Mouse (Mus musculus) liver, postnatal 0 days (tissue): ENCODE results near the gene Zfhx3. TPM values are rescaled to one million over a fixed set of nuclear protein-coding genes. Genes with fewer than 3 reads are reported as not detected.
A peak's percentile ranks its signal among the peaks of the same experiment; 100 is the strongest.

ENCODE experiments used
- ATAC-seq: fragments of 200-750 bp; cut with Nextera tagmentation; 2 replicates; pipeline ENCODE4 v1.8.0; 2017; ENCODE audit warnings: mild to moderate bottlenecking, moderate library complexity
- DNase-seq: peaks from one replicate; pipeline ENCODE4 v3.0.0-alpha.2; 2016
- H3K27ac ChIP-seq: fragments of 300-500 bp; sonication (generic); 2 replicates; pipeline ENCODE4 v1.5.1; 2014; ENCODE audit warnings: antibody characterized with exemption, moderate library complexity, mild to moderate bottlenecking, low read depth
- H3K27me3 ChIP-seq: fragments of 300-500 bp; sonication (generic); 2 replicates; pipeline ENCODE4 v1.6.1; 2014; ENCODE audit warnings: low read length, control low read depth, mixed read lengths; ENCODE audit not compliant: insufficient read depth
- H3K36me3 ChIP-seq: fragments of 300-500 bp; sonication (generic); replicated peaks from 2 replicates; pipeline ENCODE4 v1.6.1; 2014; ENCODE audit warnings: mild to moderate bottlenecking, control low read depth, low read length, moderate library complexity, mixed read lengths; ENCODE audit not compliant: insufficient read depth
- H3K4me1 ChIP-seq: fragments of 300-500 bp; sonication (generic); 2 replicates; pipeline ENCODE4 v1.6.1; 2014; ENCODE audit warnings: antibody characterized with exemption, mild to moderate bottlenecking, control low read depth; ENCODE audit not compliant: insufficient read depth
- H3K4me2 ChIP-seq: fragments of 300-500 bp; sonication (generic); 2 replicates; pipeline ENCODE4 v1.6.1; 2014; ENCODE audit warnings: low read depth, mild to moderate bottlenecking, low read length, moderate library complexity, mixed read lengths
- H3K4me3 ChIP-seq: fragments of 300-500 bp; sonication (generic); 2 replicates; pipeline ENCODE4 v1.5.1; 2014; ENCODE audit warnings: low read depth, low read length
- H3K9ac ChIP-seq: fragments of 300-500 bp; sonication (generic); replicated peaks from 2 replicates; pipeline ENCODE4 v1.6.1; 2014; ENCODE audit warnings: mild to moderate bottlenecking, moderate library complexity
- H3K9me3 ChIP-seq: fragments of 300-500 bp; sonication (generic); 2 replicates; pipeline ENCODE4 v1.6.1; 2016; ENCODE audit warnings: mild to moderate bottlenecking, control low read depth, low read length, mixed read lengths
- CTCF ChIP-seq: sonication (generic); IDR thresholded peaks from 2 replicates; pipeline ENCODE4 v1.5.1; 2016; ENCODE audit warnings: antibody characterized with exemption, low read depth
- EP300 ChIP-seq: IDR thresholded peaks from 2 replicates; pipeline ENCODE4 v1.6.1; 2016; ENCODE audit warnings: antibody characterized with exemption, low read depth, mild to moderate bottlenecking
- WGBS: fragments of 180-500 bp; shearing (Covaris S2); extraction: QIAGEN DNeasy Blood & Tissue Kit; methylation state at CpG from one replicate; pipeline ENCODE4 v1.1.7; 2014; ENCODE audit not compliant: insufficient replicate concordance; 5-methylcytosine and 5-hydroxymethylcytosine counted together
- polyA plus RNA-seq: library from polyadenylated mRNA; unstranded; fragments of >200 nt; fragmentation: Nextera tagmentation; extraction: Ambion mirVana; gene quantifications from 2 replicates; pipeline ENCODE4 v1.2.1, GENCODE M21; 2015

Gene Zfhx3
- polyA plus RNA-seq, 1 experiment from 2014 or later = 1.2 TPM

GRCm38 (mm10) chr8:108956416-108956815 is 1014.0 kb downstream of the Zfhx3 start:
- Histone ChIP-seq H3K4me3 (no peak overlapping the region), H3K36me3 (peaks cover 19% of the 10 kb centered on the region), H3K4me1 (no peaks in the 10 kb centered on the region), H3K4me2 (peak overlapping the region; percentile 5; the same call in 1 of the 2 replicates), H3K27ac (no peak overlapping the region), H3K9me3 (peaks cover 2% of the 10 kb centered on the region; the same call in 1 of the 2 replicates), H3K9ac (no peak overlapping the region), H3K27me3 (no peaks in the 10 kb centered on the region)
- WGBS = 73% methylated on average over 37 of the region's 37 CpGs
- no peak for DNase-seq
- no peak for ATAC-seq
- TF ChIP-seq EP300 (no peak), CTCF (no peak)

DNA sequence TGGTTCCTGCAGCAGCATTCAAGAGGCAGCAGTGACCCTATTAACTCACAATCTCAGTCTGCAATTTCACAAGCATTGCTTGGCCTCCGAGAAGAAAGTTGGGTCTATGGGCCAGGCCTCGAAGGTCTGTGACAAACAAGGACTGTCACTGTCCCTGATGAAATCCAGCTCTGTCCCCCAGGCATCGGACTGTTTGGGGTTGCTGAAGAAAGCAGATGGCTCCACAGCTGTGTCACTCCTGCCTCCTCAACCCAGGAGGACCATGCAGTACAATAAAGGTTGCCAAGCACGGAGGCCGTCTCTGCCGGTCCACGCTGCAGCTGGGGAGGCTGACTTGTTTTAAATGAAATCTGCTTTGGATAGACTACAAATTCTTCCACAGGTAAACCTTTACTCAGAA is 1020.1 kb downstream of the Zfhx3 start:
- 73% methylated on average over 7 of the region's 7 CpGs for WGBS
- no peak for DNase-seq
- ATAC-seq = no peak

DNA sequence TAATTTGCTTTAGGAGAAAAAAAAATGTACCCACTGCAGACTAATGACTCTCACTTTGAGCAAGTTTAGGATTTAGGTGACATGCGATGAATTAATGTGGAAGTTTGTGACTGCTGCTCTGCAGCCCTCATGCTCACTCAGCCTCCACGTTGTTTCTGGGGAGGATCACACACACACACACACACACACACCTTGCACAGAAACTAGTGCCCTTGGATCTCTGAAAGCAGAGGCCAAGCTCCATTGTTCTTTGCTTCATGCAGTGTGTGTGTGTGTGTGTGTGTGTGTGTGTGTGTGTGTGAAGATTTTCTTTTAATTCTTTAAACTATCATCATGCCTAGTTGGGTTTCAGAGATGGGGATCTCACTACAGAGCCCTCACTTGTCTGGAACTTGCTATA is 1020.7 kb downstream of the Zfhx3 start:
- TF ChIP-seq EP300 (no peak), CTCF (no peak)
- H3K27ac ChIP-seq = no peak overlapping the region
- no peak overlapping the region for H3K4me3 ChIP-seq
- no peak overlapping the region for H3K4me2 ChIP-seq
- no peaks in the 10 kb centered on the region for H3K9me3 ChIP-seq
- WGBS = 74% methylated on average over 2 of the region's 2 CpGs
- no peaks in the 10 kb centered on the region for H3K4me1 ChIP-seq
- ATAC-seq = no peak
- no peak overlapping the region for H3K9ac ChIP-seq
- H3K36me3 ChIP-seq = no peaks in the 10 kb centered on the region
- DNase-seq = no peak
- H3K27me3 ChIP-seq = no peaks in the 10 kb centered on the region

More for the DNA sequence above, 1020.1 kb downstream of the Zfhx3 start:
- no peak overlapping the region for H3K9ac ChIP-seq
- H3K4me1 ChIP-seq = no peaks in the 10 kb centered on the region
- H3K27ac ChIP-seq = no peak overlapping the region
- no peaks in the 10 kb centered on the region for H3K27me3 ChIP-seq
- no peaks in the 10 kb centered on the region for H3K36me3 ChIP-seq
- no peak overlapping the region for H3K4me3 ChIP-seq
- TF ChIP-seq EP300 (no peak), CTCF (no peak)
- no peaks in the 10 kb centered on the region for H3K9me3 ChIP-seq
- H3K4me2 ChIP-seq = no peak overlapping the region

DNA sequence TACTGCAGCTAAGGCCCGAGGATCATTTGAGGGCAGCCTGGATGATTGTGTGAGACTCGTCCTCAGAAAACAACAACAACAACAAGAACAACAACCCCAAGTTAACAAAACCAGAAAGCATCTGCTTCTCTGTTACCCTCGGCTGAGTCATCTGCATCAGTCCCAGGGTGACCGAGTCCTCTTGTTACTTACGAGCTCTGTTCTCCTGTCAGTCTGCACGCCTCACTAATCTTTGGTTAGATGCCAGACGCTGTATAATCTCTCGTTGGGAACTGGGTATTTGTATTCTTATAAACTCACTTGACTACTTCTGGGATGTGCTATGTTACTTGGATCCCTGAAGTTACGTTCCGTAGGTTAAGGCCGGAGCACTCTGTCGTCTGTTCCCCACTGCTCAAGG is 1023.6 kb downstream of the Zfhx3 start:
- Histone ChIP-seq H3K9ac (no peak overlapping the region), H3K4me3 (no peak overlapping the region), H3K27me3 (no peaks in the 10 kb centered on the region), H3K36me3 (no peaks in the 10 kb centered on the region), H3K4me1 (no peaks in the 10 kb centered on the region), H3K27ac (no peak overlapping the region), H3K9me3 (no peaks in the 10 kb centered on the region), H3K4me2 (no peak overlapping the region)
- ATAC-seq = no peak
- 82% methylated on average over 12 of the region's 12 CpGs for WGBS
- no peak for DNase-seq
- TF ChIP-seq CTCF = no peak
- no peak for TF ChIP-seq EP300

DNA sequence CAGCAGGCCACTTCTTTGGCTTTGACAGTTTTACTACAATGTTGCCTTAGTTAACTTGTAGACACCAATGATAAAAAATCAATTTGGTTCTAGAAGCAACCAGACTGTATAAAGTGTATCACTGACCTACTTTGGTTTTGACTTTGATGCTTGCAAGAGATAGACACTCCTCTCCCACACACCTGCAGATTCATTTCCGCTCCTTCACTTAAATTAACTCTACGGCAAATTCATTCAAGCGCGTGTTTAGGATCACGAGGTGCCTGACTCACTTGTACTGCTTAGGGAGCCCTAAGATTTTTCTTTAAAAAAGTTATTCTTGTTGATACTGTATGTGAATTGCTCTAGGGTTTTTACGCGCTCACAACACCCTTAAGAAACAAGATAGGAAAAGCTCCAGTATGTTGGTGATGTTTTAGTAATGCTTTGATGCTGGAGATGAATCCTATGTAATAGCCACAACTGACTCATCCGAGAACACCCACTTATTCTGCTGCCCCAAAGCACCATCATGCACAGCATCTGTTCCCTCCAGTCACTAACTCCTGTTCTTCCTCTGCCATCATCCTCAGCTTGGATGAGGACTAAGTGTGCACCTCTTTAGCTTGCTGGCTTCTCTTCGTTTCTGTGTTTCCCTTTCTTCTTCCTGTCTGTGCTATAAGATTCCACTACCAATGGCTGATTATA is 1031.3 kb downstream of the Zfhx3 start:
- no peaks in the 10 kb centered on the region for H3K9me3 ChIP-seq
- H3K9ac ChIP-seq = no peak overlapping the region
- no peaks in the 10 kb centered on the region for H3K27me3 ChIP-seq
- TF ChIP-seq CTCF (no peak), EP300 (no peak)
- H3K4me2 ChIP-seq = no peak overlapping the region
- no peak overlapping the region for H3K4me3 ChIP-seq
- no peaks in the 10 kb centered on the region for H3K36me3 ChIP-seq
- DNase-seq (no peak), ATAC-seq (no peak)
- 80% methylated on average over 9 of the region's 9 CpGs for WGBS
- H3K4me1 ChIP-seq = no peaks in the 10 kb centered on the region
- H3K27ac ChIP-seq = no peak overlapping the region

DNA sequence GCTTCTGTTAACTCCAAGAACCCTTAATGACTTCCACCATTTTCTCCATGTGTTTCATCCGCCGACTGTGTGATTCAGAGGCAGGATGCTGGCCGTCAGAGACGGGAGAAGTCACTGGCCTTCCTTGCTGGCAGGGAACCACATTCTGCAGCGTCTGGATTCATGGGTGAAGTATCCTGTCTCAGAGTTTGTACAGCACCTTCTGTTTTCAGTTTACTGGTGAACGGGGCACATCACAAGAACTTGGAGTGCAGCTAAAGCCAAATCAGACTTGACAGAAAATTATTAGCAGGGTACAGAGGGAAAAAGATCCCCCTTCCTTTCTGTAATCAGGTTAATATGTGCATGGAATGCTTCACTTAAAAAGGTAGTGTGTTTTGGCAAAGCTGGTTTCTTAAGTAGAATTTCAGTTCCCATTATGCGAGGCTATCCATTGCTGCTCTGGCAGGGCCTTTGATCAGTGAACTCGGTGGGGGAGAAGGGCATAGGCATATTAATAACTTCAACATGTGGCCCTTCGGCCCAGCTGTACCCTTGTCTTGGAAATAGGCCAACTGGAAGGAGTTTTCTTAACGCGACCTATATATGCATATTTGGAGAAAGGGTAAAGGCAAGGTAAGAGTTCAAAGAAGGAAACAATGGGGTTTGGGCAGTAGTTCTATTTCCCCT is 1035.4 kb downstream of the Zfhx3 start:
- Histone ChIP-seq H3K4me3 (no peak overlapping the region), H3K36me3 (no peaks in the 10 kb centered on the region), H3K4me1 (no peaks in the 10 kb centered on the region), H3K27ac (no peak overlapping the region), H3K4me2 (no peak overlapping the region), H3K9me3 (no peaks in the 10 kb centered on the region), H3K27me3 (no peaks in the 10 kb centered on the region), H3K9ac (no peak overlapping the region)
- ATAC-seq (no peak), DNase-seq (no peak)
- WGBS = 73% methylated on average over 11 of the region's 11 CpGs
- TF ChIP-seq CTCF (no peak), EP300 (no peak)
